Mouse (Mus musculus): ENCODE results near the gene Podxl. TPM values are rescaled to one million over a fixed set of nuclear protein-coding genes. Genes with fewer than 3 reads are reported as not detected.
"Not testable (repeated sequence)": the region's sequence is repeated elsewhere in the genome, so short reads cannot be mapped to it uniquely, and the experiment has no call there.

The Podxl gene
- polyA plus RNA-seq, 1 experiment from 2014 or later = 13.2 TPM

DNA sequence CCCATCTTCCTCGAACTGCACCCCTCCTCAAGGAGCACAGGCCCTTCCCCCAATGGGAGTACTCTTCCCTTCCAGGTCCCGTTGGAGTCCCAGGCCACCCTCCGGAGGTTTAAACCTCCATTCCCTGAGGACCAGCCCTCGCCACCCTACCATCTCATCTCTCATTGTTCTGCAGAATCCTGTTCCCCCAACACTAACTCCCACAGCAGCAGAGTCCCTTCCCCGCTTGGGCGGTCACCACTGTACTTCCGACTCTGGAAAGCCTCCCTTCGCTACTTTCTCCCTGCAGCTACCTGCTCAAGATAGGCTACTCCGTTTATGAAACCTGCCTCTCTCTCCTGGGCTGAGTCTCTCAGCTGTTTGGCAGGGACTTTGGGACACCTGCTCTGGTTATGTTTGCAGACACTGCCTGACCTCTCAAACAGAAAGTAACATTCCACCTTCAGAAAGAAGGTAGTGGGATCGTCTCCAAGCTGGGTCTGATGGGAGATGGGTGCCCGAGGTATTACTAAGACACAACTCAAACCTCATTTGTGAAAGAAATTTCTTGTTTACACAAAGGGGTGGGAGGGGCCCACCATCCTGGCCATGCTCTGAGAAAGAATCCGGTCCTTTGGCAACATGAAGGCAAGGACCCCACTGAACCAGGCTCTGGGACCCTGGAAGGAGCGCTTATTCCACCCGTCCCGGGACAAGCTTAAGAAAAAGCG, 1.3 kb downstream of the Podxl start:
- Histone ChIP-seq H3K4me3 (peak overlapping the region; percentile 85), H3K4me1 (peaks cover 53% of the 10 kb centered on the region), H3K4me2 (peak overlapping the region; percentile 96), H3K9ac (peak overlapping the region; percentile 93), H3K27me3 (no peaks in the 10 kb centered on the region), H3K27ac (no peak overlapping the region), H3K9me3 (replicated peaks) (no peaks in the 10 kb centered on the region), H3K36me3 (ENCODE audit: poor library complexity, severe bottlenecking) (no peaks in the 10 kb centered on the region)
- 7% methylated on average over 16 of the region's 16 CpGs for WGBS
- no peak for ATAC-seq

DNA sequence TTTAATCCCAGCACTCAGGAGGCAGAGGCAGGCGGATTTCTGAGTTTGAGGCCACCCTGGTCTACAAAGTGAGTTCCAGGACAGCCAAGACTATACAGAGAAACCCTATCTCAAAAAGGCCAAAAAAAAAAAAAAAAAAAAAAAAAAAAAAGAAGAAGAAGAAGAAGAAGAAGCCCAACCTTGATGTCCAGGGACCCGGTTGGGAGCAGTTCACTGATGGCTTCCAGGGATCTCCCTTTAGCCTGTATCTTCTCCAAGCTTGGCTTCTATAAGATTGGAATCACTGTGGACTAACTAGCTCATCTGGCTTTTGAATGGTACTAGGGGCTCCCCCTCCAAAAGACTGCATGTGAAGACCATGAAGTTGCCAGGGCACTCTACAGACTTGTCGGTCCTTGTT, 1.8 kb downstream of the Podxl start:
- 58% methylated on average over 3 of the region's 3 CpGs for WGBS
- not testable (repeated sequence) for H3K9me3 ChIP-seq (replicated peaks); ATAC-seq; H3K27ac ChIP-seq; H3K36me3 ChIP-seq (ENCODE audit: poor library complexity, severe bottlenecking); H3K27me3 ChIP-seq
- peaks cover 49% of the 10 kb centered on the region for H3K4me1 ChIP-seq
- H3K4me3 ChIP-seq = peak overlapping the region; percentile 85
- H3K4me2 ChIP-seq = peak overlapping the region; percentile 96
- peak overlapping the region; percentile 93 for H3K9ac ChIP-seq

DNA sequence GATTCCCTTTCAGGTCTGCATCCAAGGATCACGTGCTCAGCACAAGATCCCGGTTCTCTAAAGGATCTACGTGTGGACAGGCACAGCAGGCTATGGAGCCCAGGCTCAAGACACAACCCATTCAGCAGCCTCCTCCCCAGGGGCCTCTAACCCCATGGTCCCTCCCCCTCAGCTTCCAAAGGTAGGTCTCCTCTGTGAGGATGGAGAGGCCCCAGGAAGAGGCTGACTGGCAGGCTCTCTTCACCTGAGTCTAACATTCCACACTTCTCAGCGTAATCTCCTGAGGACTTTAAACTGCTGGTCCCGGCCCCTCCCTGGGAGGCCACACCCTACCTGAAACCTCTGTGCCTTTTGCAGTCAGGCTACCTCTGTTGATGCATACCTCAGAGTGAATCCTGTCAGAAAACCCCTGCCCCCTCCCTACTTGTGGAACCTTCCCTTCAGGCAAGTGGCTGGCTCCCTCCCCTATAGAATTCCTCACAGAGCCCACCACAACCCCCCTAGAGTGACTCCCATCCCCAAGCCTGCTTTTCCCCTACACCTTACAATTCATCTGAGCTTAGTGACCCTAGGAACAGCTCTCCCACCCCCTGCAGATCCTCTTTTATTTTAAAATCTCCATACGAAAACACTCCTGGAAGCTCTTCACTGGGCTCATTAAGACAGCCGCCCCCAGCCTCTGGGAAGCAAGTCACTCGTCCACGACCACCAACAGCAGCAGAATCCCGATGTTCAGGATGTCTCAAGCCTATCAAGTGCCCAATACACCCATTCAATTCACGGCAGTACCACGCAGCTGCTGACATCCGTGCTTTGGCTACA, 3.4 kb downstream of the Podxl start:
- Histone ChIP-seq H3K27ac (no peak overlapping the region), H3K4me2 (peak overlapping the region; percentile 96), H3K9me3 (replicated peaks) (no peaks in the 10 kb centered on the region), H3K4me1 (peaks cover 49% of the 10 kb centered on the region), H3K4me3 (no peak overlapping the region), H3K9ac (no peak overlapping the region), H3K36me3 (ENCODE audit: poor library complexity, severe bottlenecking) (no peaks in the 10 kb centered on the region), H3K27me3 (no peaks in the 10 kb centered on the region)
- ATAC-seq = no peak
- 8% methylated on average over 13 of the region's 13 CpGs for WGBS

DNA sequence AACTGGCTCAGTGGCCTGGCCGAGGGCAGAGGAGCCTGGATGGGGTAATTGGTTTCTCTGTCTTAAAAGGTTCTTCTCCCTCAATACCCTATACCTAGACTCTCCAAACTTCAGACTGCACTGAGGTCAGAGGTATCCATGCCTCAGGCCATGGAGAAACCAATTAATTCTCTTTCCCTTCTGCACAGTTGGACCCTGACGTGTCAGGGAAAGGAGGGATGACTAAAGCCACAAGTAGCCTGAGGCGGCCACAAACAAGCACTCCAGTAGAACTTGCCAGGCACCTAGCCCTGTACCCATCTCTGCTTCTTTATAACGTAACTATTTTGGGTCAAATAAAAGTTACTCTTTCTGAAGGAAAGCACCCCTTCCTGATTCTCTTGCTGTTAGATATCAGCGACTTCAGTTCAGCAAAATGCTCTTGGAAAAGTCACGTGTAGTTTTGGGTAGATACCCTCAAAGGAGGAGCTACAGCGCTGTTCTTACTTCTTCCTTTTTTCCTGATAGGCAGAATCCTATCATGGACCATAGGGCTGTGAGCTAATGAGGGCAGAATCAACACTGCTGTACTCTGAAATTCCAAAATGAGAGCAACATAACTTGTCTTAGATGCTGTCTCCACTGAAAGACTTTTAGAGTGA, 7.2 kb downstream of the Podxl start:
- H3K4me3 ChIP-seq = no peak overlapping the region

GRCm38 (mm10) chr6:31550876-31551532, 12.8 kb downstream of the Podxl start:
- Histone ChIP-seq H3K4me2 (no peak overlapping the region), H3K27ac (no peak overlapping the region), H3K36me3 (ENCODE audit: poor library complexity, severe bottlenecking) (no peaks in the 10 kb centered on the region), H3K9me3 (replicated peaks) (no peaks in the 10 kb centered on the region), H3K9ac (no peak overlapping the region), H3K27me3 (no peaks in the 10 kb centered on the region), H3K4me1 (peaks cover 43% of the 10 kb centered on the region), H3K4me3 (no peak overlapping the region)
- 82% methylated on average over 22 of the region's 22 CpGs for WGBS
- no peak for ATAC-seq

More for the DNA sequence above, 7.2 kb downstream of the Podxl start:
- Histone ChIP-seq H3K36me3 (ENCODE audit: poor library complexity, severe bottlenecking) (no peaks in the 10 kb centered on the region), H3K27me3 (no peaks in the 10 kb centered on the region), H3K9ac (no peak overlapping the region), H3K4me1 (peaks cover 30% of the 10 kb centered on the region), H3K27ac (no peak overlapping the region), H3K4me2 (no peak overlapping the region), H3K9me3 (replicated peaks) (no peaks in the 10 kb centered on the region)
- ATAC-seq = no peak
- WGBS = 90% methylated on average over 7 of the region's 7 CpGs

GRCm38 (mm10) chr6:31549361-31550051, 14.3 kb downstream of the Podxl start:
- no peaks in the 10 kb centered on the region for H3K27me3 ChIP-seq
- H3K4me3 ChIP-seq = no peak overlapping the region
- peak overlapping the region; percentile 61 for H3K27ac ChIP-seq
- 0 out of 2 replicates have a peak overlapping the region, but pooled peaks have one; percentile 12 for H3K9ac ChIP-seq
- H3K9me3 ChIP-seq (replicated peaks) = no peaks in the 10 kb centered on the region
- ATAC-seq = peak; percentile 82; the same call in 1 of the 2 replicates
- WGBS = 37% methylated on average over 5 of the region's 5 CpGs
- H3K4me2 ChIP-seq = no peak overlapping the region
- peaks cover 43% of the 10 kb centered on the region for H3K4me1 ChIP-seq
- 0 out of 2 replicates have a peak, but pooled peaks cover under 1% of the 10 kb centered on the region for H3K36me3 ChIP-seq (ENCODE audit: poor library complexity, severe bottlenecking)

DNA sequence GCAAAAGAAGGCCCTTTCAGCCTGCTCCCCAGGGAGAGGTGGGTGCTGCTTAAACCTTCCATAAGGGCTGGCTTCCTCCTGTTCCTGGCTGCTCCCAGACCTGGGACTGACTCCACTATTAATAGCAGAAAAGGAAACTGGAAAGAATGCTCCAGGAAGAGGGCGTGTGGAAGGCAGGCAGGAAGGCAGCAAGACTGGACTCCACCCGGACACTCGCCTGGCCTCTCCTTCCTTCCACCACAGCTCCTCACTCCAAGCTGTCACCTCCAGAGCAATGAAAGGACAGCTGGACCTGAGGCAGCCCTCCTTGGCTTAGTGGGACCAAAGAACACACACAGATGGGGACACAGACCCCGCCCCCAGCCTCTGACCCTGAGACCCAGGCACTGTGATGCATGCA, 19.5 kb downstream of the Podxl start:
- H3K9ac ChIP-seq = no peak overlapping the region
- H3K27ac ChIP-seq = no peak overlapping the region
- H3K27me3 ChIP-seq = no peaks in the 10 kb centered on the region
- peaks cover 15% of the 10 kb centered on the region; the same call in 1 of the 2 replicates for H3K36me3 ChIP-seq (ENCODE audit: poor library complexity, severe bottlenecking)
- H3K4me1 ChIP-seq = peaks cover 20% of the 10 kb centered on the region
- no peaks in the 10 kb centered on the region for H3K9me3 ChIP-seq (replicated peaks)
- 76% methylated on average over 4 of the region's 4 CpGs for WGBS
- H3K4me2 ChIP-seq = no peak overlapping the region
- ATAC-seq = no peak
- no peak overlapping the region for H3K4me3 ChIP-seq

DNA sequence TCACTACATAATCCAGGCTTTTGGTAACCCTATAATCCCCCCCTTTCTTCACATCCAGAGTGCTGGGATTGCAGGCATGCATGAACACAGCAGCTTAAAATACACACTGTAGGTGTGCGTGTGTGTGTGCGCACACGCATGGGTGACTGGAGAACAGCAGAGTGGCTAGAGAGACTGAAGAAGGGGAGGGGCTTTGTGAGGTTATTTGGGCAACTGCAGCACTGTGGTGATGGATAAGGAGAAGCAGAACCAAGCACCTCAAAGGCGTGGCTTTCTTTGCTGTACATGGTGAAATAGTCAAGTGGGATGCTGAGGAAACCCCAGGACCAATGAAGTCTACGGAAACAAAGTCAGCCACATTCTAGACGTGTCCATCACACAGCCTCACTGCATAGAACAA, 23.8 kb downstream of the Podxl start:
- ATAC-seq = no peak
- Histone ChIP-seq H3K36me3 (ENCODE audit: poor library complexity, severe bottlenecking) (peaks cover 15% of the 10 kb centered on the region; the same call in 1 of the 2 replicates), H3K9ac (no peak overlapping the region), H3K9me3 (replicated peaks) (no peaks in the 10 kb centered on the region), H3K27me3 (no peaks in the 10 kb centered on the region), H3K4me2 (no peak overlapping the region), H3K4me1 (no peaks in the 10 kb centered on the region), H3K27ac (no peak overlapping the region), H3K4me3 (no peak overlapping the region)
- 92% methylated on average over 6 of the region's 6 CpGs for WGBS

- no peak for ATAC-seq
- no peaks in the 10 kb centered on the region for H3K27me3 ChIP-seq
- WGBS = 89% methylated on average over 1 of the region's 1 CpGs
Measured at GRCm38 (mm10) chr6:31538112-31538511, 25.7 kb downstream of the Podxl start.

DNA sequence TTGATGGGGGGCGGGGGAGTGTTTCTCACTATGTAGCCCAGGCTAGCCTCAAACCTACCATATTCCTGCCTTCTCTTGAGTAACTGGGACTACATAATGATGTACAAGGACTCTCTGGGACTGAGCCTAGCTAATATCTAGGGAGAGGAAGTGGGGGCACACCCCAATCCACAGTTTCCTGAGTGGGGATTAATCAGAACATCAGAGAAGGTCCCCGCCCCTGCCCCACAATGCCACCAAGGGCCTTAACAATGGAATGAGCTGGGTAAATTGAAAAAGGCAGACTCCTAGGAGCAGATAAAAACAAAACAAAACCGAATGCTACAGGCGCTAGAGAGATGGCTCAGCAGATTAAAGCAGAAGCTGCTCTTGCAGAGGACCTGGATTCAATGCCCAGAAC, 26.6 kb downstream of the Podxl start:
- 64% methylated on average over 4 of the region's 4 CpGs for WGBS
- no peak overlapping the region for H3K4me2 ChIP-seq
- no peak overlapping the region for H3K27ac ChIP-seq
- H3K9me3 ChIP-seq (replicated peaks) = no peaks in the 10 kb centered on the region
- no peak for ATAC-seq
- H3K9ac ChIP-seq = no peak overlapping the region
- H3K27me3 ChIP-seq = no peaks in the 10 kb centered on the region
- peaks cover 4% of the 10 kb centered on the region; the same call in 1 of the 2 replicates for H3K4me1 ChIP-seq
- no peak overlapping the region for H3K4me3 ChIP-seq
- 0 out of 2 replicates have a peak, but pooled peaks cover 3% of the 10 kb centered on the region for H3K36me3 ChIP-seq (ENCODE audit: poor library complexity, severe bottlenecking)

More at GRCm38 (mm10) chr6:31538112-31538511, 25.7 kb downstream of the Podxl start:
- Histone ChIP-seq H3K9me3 (replicated peaks) (no peaks in the 10 kb centered on the region), H3K36me3 (ENCODE audit: poor library complexity, severe bottlenecking) (peaks cover 9% of the 10 kb centered on the region; the same call in 1 of the 2 replicates), H3K27ac (no peak overlapping the region), H3K4me3 (no peak overlapping the region), H3K4me1 (no peaks in the 10 kb centered on the region), H3K9ac (no peak overlapping the region), H3K4me2 (no peak overlapping the region)

- H3K27ac ChIP-seq = no peak overlapping the region
- 96% methylated on average over 5 of the region's 5 CpGs for WGBS
- H3K36me3 ChIP-seq (ENCODE audit: poor library complexity, severe bottlenecking) = 0 out of 2 replicates have a peak, but pooled peaks cover under 1% of the 10 kb centered on the region
- H3K4me2 ChIP-seq = no peak overlapping the region
- H3K27me3 ChIP-seq = no peaks in the 10 kb centered on the region
- peaks cover 4% of the 10 kb centered on the region; the same call in 1 of the 2 replicates for H3K4me1 ChIP-seq
- no peak overlapping the region for H3K9ac ChIP-seq
- H3K9me3 ChIP-seq (replicated peaks) = no peaks in the 10 kb centered on the region
- H3K4me3 ChIP-seq = no peak overlapping the region
- no peak for ATAC-seq
Measured at GRCm38 (mm10) chr6:31534705-31535104, 29.1 kb downstream of the Podxl start.

Data from forebrain, embryonic 13.5 days (tissue).